In the genomic region with DNA sequence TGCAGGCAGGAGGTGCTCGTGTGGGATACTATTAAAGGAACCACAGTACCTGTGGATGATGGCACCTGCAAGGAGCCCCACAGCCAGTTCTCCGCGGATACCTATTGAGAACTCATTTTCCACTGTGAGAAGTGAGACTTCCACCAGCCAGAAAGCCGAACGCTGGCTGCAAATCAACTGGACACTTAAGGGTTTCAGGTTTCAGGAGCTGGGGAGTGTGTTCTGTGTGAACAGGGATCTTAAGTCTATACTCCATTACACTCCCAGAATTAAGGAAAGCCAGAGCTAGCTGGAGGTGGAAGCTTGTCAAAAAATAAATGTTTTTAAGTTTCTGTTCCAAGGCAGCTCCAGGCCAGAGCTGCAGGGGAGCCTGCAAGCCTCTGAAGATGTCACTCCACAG, we compare ENCODE assay signal across 13 mouse cellular contexts.
DNase-seq lines count a peak whose midpoint lies in the region; ATAC-seq and TF ChIP-seq lines count a peak whose summit lies in the region.
"Had no signal": no experiment of that assay in that cellular context is flagged by ENCODE, and none has a peak within 500 bp of the region (broad histone marks: within the 10 kb centered on the region; RNA-seq: fewer than 3 reads in every experiment).

No protein-coding gene starts in this region.

- no peak overlapping the region for H3K27ac ChIP-seq in kidney, adult 2 months (ENCODE audit: insufficient read depth, low read depth, low read length)
- peak overlapping the region; percentile 53; the same call in 1 of the 2 replicates for H3K27ac ChIP-seq in ES-Bruce4 (ENCODE audit: insufficient read depth, low read length)
- H3K27ac ChIP-seq in embryonic facial prominence, embryonic 10.5 days (replicated peaks) = 0 out of 2 replicates have a peak overlapping the region, but pooled peaks have one; percentile 15
- no peak overlapping the region for H3K27ac ChIP-seq in forebrain, embryonic 15.5 days (replicated peaks)
- H3K27ac ChIP-seq: forebrain, embryonic 12.5 days; midbrain, embryonic 10.5 days had no signal

- H3K9ac ChIP-seq in ES-Bruce4 (ENCODE audit: low read depth, poor library complexity, severe bottlenecking) = peak overlapping the region; percentile 32; the same call in 1 of the 2 replicates
- no peak overlapping the region for H3K9ac ChIP-seq in forebrain, embryonic 15.5 days (replicated peaks)
- H3K9ac ChIP-seq: forebrain, embryonic 12.5 days had no signal

- no peak for ATAC-seq in forebrain, embryonic 15.5 days (replicated peaks)

- TF ChIP-seq EP300 in ES-Bruce4 (IDR thresholded peaks at IDR 0.05; ENCODE audit: insufficient read depth, low read depth, low read length) = no peak

- no peaks in the 10 kb centered on the region for H3K27me3 ChIP-seq in kidney, adult 2 months (replicated peaks; ENCODE audit: control insufficient read depth, insufficient read depth, low read length)
- H3K27me3 ChIP-seq in ES-Bruce4 (ENCODE audit: control insufficient read depth, insufficient read depth, low read length, poor library complexity, severe bottlenecking) = no peaks in the 10 kb centered on the region
- peaks cover 46% of the 10 kb centered on the region for H3K27me3 ChIP-seq in embryonic facial prominence, embryonic 10.5 days (replicated peaks; ENCODE audit: low read depth, poor library complexity, severe bottlenecking)
- H3K27me3 ChIP-seq in forebrain, embryonic 15.5 days = no peaks in the 10 kb centered on the region

- TF ChIP-seq POLR2A in kidney, adult 2 months (IDR thresholded peaks at IDR 0.05; ENCODE audit: low read depth, low read length) = no peak
- TF ChIP-seq POLR2A in ES-Bruce4 (IDR thresholded peaks at IDR 0.05; ENCODE audit: insufficient read depth, low read length) = no peak

- 25% methylated on average over 5 of the region's 5 CpGs for WGBS in kidney, adult 2 months
- WGBS in embryonic facial prominence, embryonic 10.5 days = 34% methylated on average over 5 of the region's 5 CpGs
- 39% methylated on average over 5 of the region's 5 CpGs for WGBS in forebrain, embryonic 15.5 days

- no peaks in the 10 kb centered on the region for H3K4me1 ChIP-seq in kidney, adult 2 months (ENCODE audit: control insufficient read depth, insufficient read depth, low read length)
- peaks cover 15% of the 10 kb centered on the region for H3K4me1 ChIP-seq in ES-Bruce4 (ENCODE audit: control insufficient read depth, insufficient read depth, low read length)
- peaks cover 22% of the 10 kb centered on the region for H3K4me1 ChIP-seq in embryonic facial prominence, embryonic 10.5 days
- no peaks in the 10 kb centered on the region for H3K4me1 ChIP-seq in forebrain, embryonic 15.5 days
- H3K4me1 ChIP-seq: forebrain, embryonic 12.5 days had no signal

- H3K36me3 ChIP-seq in kidney, adult 2 months (ENCODE audit: control insufficient read depth, insufficient read depth, low read length) = no peaks in the 10 kb centered on the region
- no peaks in the 10 kb centered on the region for H3K36me3 ChIP-seq in ES-Bruce4 (ENCODE audit: control insufficient read depth, insufficient read depth, low read length, poor library complexity, severe bottlenecking)
- H3K36me3 ChIP-seq in embryonic facial prominence, embryonic 10.5 days (replicated peaks) = no peaks in the 10 kb centered on the region
- H3K36me3 ChIP-seq in forebrain, embryonic 15.5 days = no peaks in the 10 kb centered on the region
- H3K36me3 ChIP-seq: forebrain, embryonic 12.5 days; midbrain, embryonic 10.5 days had no signal

- DNase-seq in kidney, adult 2 months = peak; percentile 13
- DNase-seq in kidney, adult 11 months = no peak
- DNase-seq in embryonic facial prominence, embryonic 10.5 days (ENCODE audit: low spot score) = peak; percentile 27
- DNase-seq in lung, postnatal 36 days = peak; percentile 21
- DNase-seq in urinary bladder, postnatal 14 days (ENCODE audit: low spot score) = no peak
- DNase-seq: adrenal gland, postnatal 36 days; heart, postnatal 14 days; liver; spleen, adult 18-20 months had no signal

- peaks cover 6% of the 10 kb centered on the region; the same call in 1 of the 2 replicates for H3K9me3 ChIP-seq in ES-Bruce4 (replicated peaks; ENCODE audit: control insufficient read depth, insufficient read depth, low read length, poor library complexity, severe bottlenecking)
- no peaks in the 10 kb centered on the region; the same call in 1 of the 2 replicates for H3K9me3 ChIP-seq in embryonic facial prominence, embryonic 10.5 days
- no peaks in the 10 kb centered on the region for H3K9me3 ChIP-seq in forebrain, embryonic 15.5 days
- H3K9me3 ChIP-seq: forebrain, embryonic 12.5 days had no signal

- TF ChIP-seq CTCF in kidney, adult 2 months (conservative IDR thresholded peaks at IDR 0.05; ENCODE audit: insufficient read depth, insufficient read length, low read depth, low read length) = no peak
- no peak for TF ChIP-seq CTCF in ES-Bruce4 (IDR thresholded peaks at IDR 0.05; ENCODE audit: low read depth, low read length)

- H3K4me3 ChIP-seq in kidney, adult 2 months (ENCODE audit: insufficient read depth, low read depth, low read length) = no peak overlapping the region
- H3K4me3 ChIP-seq in ES-Bruce4 (ENCODE audit: low read depth, low read length) = no peak overlapping the region
- H3K4me3 ChIP-seq in embryonic facial prominence, embryonic 10.5 days = no peak overlapping the region
- H3K4me3 ChIP-seq in forebrain, embryonic 15.5 days = no peak overlapping the region
- H3K4me3 ChIP-seq: forebrain, embryonic 12.5 days; midbrain, embryonic 10.5 days had no signal

- no peak overlapping the region for H3K4me2 ChIP-seq in forebrain, embryonic 15.5 days (replicated peaks)
- H3K4me2 ChIP-seq: forebrain, embryonic 12.5 days had no signal

Comparison
In these comparisons a context has a peak if more than half of its experiments do, and no peak if none do; other contexts are left out.
1. DNase-seq: peak in kidney, adult 2 months (single experiment), embryonic facial prominence, embryonic 10.5 days (single experiment) and lung, postnatal 36 days (single experiment); none in kidney, adult 11 months (single experiment) and urinary bladder, postnatal 14 days (single experiment).
2. H3K27ac ChIP-seq: peak in ES-Bruce4 (single experiment) and embryonic facial prominence, embryonic 10.5 days (single experiment); none in kidney, adult 2 months (single experiment) and forebrain, embryonic 15.5 days (single experiment).